Mouse (Mus musculus): ENCODE data around the gene Eif4ebp2.

GRCm38 (mm10) chr10:61482771-61483170 is 30.3 kb upstream of the Eif4ebp2 start:
- TF ChIP-seq CTCF (IDR thresholded peaks at IDR 0.05; ENCODE audit: insufficient read depth, low read length) (no peak), POLR2A (IDR thresholded peaks at IDR 0.05; ENCODE audit: borderline replicate concordance, extremely low read depth, low read depth, low read length) (no peak)

All from lung, adult 2 months (tissue).